Mouse (Mus musculus) spleen, adult 2 months (tissue): ENCODE results near the gene Tbc1d17.

Source experiments
- CTCF ChIP-seq: fragments of 200-500 bp; IDR thresholded peaks from 2 replicates; pipeline ENCODE4 v1.5.1; 2011; ENCODE audit warnings: mild to moderate bottlenecking, inconsistent platforms; ENCODE audit not compliant: insufficient read depth, insufficient read length, insufficient replicate concordance; ENCODE audit errors: extremely low read depth
- POLR2A ChIP-seq: fragments of 200-500 bp; IDR thresholded peaks from 2 replicates; pipeline ENCODE4 v1.6.1; 2011; ENCODE audit warnings: low read depth, low read length, inconsistent platforms

GRCm38 (mm10) chr7:44886964-44887363 lies 38.1 kb upstream of the Tbc1d17 start:
- TF ChIP-seq CTCF = no peak
- TF ChIP-seq POLR2A = no peak
